ENCODE assay signal across 9 mouse cellular contexts in the genomic region with DNA sequence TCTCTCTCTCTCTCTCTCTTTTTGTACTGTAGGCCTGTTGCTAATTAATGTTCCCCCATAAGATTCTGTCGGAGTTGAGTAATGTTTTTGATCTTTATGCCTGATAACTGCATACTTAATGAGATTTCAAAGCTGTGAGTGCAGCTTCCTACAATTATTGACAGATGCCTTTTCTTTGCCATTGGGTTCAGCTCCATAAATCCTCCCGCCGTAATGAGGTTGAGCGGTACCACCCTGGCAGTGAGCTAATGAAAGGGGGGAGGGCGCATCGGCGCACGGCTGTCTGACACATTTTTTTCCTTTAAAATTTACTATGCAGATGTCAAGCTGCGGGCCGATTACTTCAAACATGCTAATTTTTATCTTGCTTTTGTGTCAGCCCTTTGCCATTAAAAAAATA. TPM values are rescaled to one million over a fixed set of nuclear protein-coding genes. Genes with fewer than 3 reads are reported as not detected.
DNase-seq lines count a peak whose midpoint lies in the region; ATAC-seq lines count a peak whose summit lies in the region.
"Had no signal": no experiment of that assay in that cellular context is flagged by ENCODE, and none has a peak within 500 bp of the region (broad histone marks: within the 10 kb centered on the region; RNA-seq: fewer than 3 reads in every experiment).

No protein-coding gene starts in this region.

- no peaks in the 10 kb centered on the region for H3K9me3 ChIP-seq in lung, embryonic 15.5 days
- H3K9me3 ChIP-seq in forebrain, embryonic 15.5 days, result no peaks in the 10 kb centered on the region
- no peaks in the 10 kb centered on the region for H3K9me3 ChIP-seq in limb, embryonic 12.5 days

- H3K4me1 ChIP-seq in lung, embryonic 15.5 days, result peaks cover 41% of the 10 kb centered on the region
- H3K4me1 ChIP-seq in forebrain, embryonic 15.5 days, result peaks cover 75% of the 10 kb centered on the region
- peaks cover 53% of the 10 kb centered on the region for H3K4me1 ChIP-seq in limb, embryonic 12.5 days (replicated peaks)

- no peaks in the 10 kb centered on the region for H3K36me3 ChIP-seq in lung, embryonic 15.5 days
- H3K36me3 ChIP-seq in forebrain, embryonic 15.5 days, result no peaks in the 10 kb centered on the region
- no peaks in the 10 kb centered on the region for H3K36me3 ChIP-seq in limb, embryonic 12.5 days

- no peak overlapping the region for H3K4me3 ChIP-seq in lung, embryonic 15.5 days
- H3K4me3 ChIP-seq in forebrain, embryonic 15.5 days, result no peak overlapping the region; the same call in 1 of the 2 replicates
- no peak overlapping the region for H3K4me3 ChIP-seq in limb, embryonic 12.5 days (replicated peaks)
- H3K4me3 ChIP-seq: myocyte had no signal

- 0 out of 2 replicates have a peak overlapping the region, but pooled peaks have one; percentile 83 for H3K27ac ChIP-seq in lung, embryonic 15.5 days
- H3K27ac ChIP-seq in forebrain, embryonic 15.5 days (replicated peaks), result peak overlapping the region; percentile 77; the same call in 1 of the 2 replicates
- no peak overlapping the region for H3K27ac ChIP-seq in limb, embryonic 12.5 days

- H3K4me2 ChIP-seq in lung, embryonic 15.5 days, result peak overlapping the region; percentile 55
- H3K4me2 ChIP-seq in forebrain, embryonic 15.5 days (replicated peaks), result peak overlapping the region; percentile 39
- H3K4me2 ChIP-seq in limb, embryonic 12.5 days, result peak overlapping the region; percentile 50

- no peak for ATAC-seq in lung, embryonic 15.5 days (ENCODE audit: borderline replicate concordance, extremely low read depth, low FRiP score, low TSS enrichment)
- peak; percentile 71 for ATAC-seq in forebrain, embryonic 15.5 days (replicated peaks)
- ATAC-seq in limb, embryonic 12.5 days (ENCODE audit: insufficient number of reproducible peaks, insufficient read depth, low FRiP score, low TSS enrichment, low read depth), result no peak
- ATAC-seq in monocyte, adult 5-6 weeks (replicated peaks; ENCODE audit: insufficient number of reproducible peaks, low FRiP score, low TSS enrichment, poor library complexity, severe bottlenecking), result no peak

- DNase-seq in lung, adult 18-20 months, result no peak
- peak; percentile 77 for DNase-seq in retina, postnatal 1 day
- DNase-seq in adrenal gland, adult 18-20 months (ENCODE audit: low spot score in 2 of 2), result no peak
- DNase-seq: cerebellum, adult 8-10 months had no signal

- H3K27me3 ChIP-seq in lung, embryonic 15.5 days, result no peaks in the 10 kb centered on the region
- H3K27me3 ChIP-seq in forebrain, embryonic 15.5 days, result no peaks in the 10 kb centered on the region
- no peaks in the 10 kb centered on the region for H3K27me3 ChIP-seq in limb, embryonic 12.5 days

- H3K9ac ChIP-seq in lung, embryonic 15.5 days, result no peak overlapping the region
- H3K9ac ChIP-seq in forebrain, embryonic 15.5 days (replicated peaks), result no peak overlapping the region
- H3K9ac ChIP-seq in limb, embryonic 12.5 days (replicated peaks), result no peak overlapping the region

- WGBS in lung, embryonic 15.5 days, result 28% methylated on average over 10 of the region's 10 CpGs
- 4% methylated on average over 10 of the region's 10 CpGs for WGBS in forebrain, embryonic 15.5 days
- 2% methylated on average over 10 of the region's 10 CpGs for WGBS in limb, embryonic 12.5 days

RNA-seq across cellular contexts. Expression of a gene that starts 9.3 kb away (rescaled TPM):
- 10.0 and 10.9 TPM in 2 replicates for polyA plus RNA-seq in lung, embryonic 15.5 days (2015; fragmentation: Nextera tagmentation; extraction: Ambion mirVana)
- polyA plus RNA-seq in forebrain, embryonic 15.5 days (2015; fragmentation: Nextera tagmentation; extraction: Ambion mirVana), result 20.0 and 20.8 TPM in 2 replicates
- polyA plus RNA-seq in limb, embryonic 12.5 days (2016; fragmentation: Nextera tagmentation; extraction: Ambion mirVana), result 10.4 and 10.8 TPM in 2 replicates
- 1.3 to 12.4 TPM (median 2.1 TPM) in 3 replicates for total RNA-seq in monocyte, adult 5-6 weeks (2017)
- total RNA-seq in adrenal gland, adult 18-20 months (2021), result 1 to 10 TPM; 3.4 to 3.8 TPM
